Mouse (Mus musculus): Measurements from ENCODE around the gene Mtfr1l.

Mtfr1l gene

DNA sequence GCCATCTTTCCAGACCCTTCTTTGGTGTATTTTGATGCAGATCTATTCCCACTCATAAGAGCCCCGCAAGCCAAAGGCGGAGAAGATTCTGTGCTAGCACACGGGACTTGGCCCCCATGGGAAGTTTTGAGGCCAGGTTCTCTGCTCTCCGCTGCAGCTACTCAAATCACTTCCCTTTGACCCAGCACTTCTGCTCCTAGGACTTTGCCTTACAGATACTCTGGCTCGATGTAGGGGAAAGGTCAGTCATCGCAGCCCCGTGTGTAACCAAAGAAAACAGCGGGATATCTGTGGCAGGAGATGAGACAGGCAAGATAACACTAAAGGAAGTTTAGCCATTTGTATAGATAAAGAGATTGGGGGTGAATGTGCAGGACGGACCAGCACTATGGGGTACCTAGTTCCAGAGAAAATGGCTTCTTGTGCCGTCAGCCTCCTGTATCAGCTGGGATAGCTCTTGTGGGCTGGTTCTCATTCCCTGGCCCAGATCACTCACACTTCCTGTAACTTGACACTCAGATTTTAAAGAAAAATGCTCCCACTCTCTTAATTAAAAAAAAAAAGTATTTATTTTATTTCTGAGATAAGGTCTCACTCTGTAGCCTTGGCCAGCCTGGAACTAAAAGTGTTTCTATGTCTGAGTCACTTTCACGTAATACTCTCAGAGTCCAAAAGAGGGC lies 45.1 kb downstream of the Mtfr1l start:
- in situ Hi-C loops (cut with MboI, MseI) = no loop called here

DNA sequence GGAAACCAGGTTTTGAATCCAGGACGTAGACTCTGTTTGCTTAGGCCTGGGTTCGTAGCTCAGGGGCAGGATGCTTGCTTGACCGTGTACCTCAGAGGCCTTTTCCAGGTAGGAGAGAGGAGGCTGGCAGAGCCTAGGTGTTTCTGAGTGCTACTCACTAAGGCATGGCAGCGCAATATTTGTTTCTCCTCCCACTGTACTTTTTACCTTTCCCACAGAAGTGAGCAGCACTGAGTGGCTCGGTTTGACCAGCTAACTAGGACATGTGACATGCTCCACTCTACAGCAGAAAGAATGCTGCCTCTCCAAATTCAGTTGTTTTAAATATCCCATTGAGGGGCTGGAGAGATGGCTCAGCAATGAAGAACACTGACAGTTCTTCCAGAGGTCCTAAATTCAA lies 47.0 kb downstream of the Mtfr1l start:
- in situ Hi-C loops (cut with MboI, MseI) = no loop called here

DNA sequence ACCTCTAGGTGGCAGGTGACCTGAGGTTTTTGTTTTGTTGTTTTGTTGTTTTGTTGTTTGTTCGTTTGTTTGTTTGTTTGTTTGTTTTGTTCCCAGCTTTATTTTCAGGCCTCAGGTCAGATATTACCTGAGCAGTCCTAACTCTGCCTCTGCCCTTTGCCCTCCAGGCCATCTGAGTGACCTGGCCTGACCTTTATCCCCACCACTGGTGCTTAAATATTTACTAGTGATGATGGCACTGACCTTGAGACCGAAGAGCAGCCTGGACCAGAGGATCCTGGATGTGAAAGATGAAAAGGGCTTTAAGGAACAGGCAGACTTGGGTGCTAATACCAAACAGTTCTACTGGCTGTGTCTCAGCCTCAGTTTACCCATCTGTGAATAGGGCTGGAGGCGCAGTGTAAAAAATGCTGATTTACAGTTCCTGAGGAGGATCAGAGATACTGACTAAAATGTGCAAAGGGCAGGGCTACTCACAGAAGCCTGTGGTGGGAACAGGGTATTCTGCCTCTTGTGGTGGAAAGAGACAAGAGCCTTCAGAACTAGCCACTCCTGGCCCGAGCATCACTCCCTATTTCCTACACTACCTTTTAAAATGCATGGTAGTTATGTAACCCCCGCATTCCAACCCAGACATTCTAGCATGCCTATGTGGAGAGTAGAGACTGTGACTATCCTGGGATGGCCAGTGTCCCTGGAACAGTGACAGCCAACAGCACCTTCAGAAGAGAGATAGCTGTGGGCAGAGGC lies 49.9 kb downstream of the Mtfr1l start:
- in situ Hi-C loops (cut with MboI, MseI) = no loop called here

DNA sequence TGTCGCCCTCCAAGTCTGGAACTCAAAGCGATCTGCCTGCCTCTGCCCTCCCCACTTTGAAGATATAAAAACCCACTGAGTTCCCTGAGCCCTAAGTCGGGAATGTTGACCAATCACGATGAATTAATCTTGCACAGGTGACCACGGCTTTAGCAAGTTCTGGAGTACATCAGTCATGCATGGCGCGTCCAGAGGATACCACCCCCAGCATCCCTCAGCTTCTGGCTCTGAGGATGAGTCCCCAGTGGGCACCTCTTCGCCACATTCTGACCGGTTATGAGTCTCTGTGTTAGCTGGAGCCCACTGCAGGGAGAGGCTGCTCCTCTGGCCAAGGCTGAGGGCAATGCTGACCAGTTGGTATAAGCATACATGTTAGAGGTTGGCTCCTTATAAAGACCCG lies 51.0 kb downstream of the Mtfr1l start:
- in situ Hi-C loops (cut with MboI, MseI) = no loop called here

DNA sequence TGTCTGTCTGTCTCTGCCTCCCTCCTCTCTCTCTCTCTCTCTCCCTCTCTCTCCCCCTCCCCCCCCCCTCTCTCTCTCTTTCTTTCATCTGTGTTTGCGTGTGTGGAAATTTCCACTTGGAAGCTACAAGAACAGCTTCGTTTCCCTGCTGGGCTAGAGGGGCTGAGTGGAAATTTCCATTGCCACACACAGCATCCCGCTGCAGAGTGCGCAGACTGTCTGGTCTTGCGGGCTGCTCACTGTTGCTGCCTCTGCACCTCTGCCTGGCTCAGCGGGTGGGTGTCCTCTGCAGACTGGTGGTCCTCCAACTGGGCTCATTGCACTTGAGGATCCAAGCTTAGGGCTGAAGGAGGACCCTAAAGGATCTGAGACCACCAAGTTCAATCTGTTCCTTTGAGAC lies 51.5 kb downstream of the Mtfr1l start:
- in situ Hi-C loops (cut with MboI, MseI) = no loop called here

DNA sequence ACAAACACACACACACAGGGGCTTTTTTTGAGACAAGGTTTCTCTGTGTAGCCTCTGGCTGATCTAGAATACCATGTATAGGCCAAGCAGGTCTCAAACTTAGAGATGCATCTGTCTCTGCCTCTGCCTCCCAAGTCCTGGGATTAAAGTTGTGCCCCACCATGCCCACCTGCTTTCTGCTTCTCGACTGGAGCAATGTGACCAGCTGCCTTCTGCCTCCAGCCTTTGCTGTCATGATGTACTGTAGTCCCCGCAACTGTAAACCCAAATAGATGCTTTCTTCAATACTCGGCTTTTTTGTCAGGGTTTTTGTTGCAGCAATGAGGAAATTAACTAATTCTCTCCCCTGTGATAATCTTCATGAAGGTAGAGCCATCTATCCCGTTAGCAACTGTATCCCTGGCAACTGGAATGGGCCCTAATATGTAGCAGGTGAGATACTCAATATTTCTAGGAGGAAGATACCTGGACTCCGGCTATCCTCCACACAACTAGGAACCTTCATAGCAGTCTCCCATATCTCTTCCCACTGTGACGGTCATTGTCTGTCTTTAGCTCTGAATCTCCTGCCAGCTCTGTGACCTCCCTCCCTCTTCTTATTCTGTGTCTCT lies 52.0 kb downstream of the Mtfr1l start:
- in situ Hi-C loops (cut with MboI, MseI) = no loop called here

DNA sequence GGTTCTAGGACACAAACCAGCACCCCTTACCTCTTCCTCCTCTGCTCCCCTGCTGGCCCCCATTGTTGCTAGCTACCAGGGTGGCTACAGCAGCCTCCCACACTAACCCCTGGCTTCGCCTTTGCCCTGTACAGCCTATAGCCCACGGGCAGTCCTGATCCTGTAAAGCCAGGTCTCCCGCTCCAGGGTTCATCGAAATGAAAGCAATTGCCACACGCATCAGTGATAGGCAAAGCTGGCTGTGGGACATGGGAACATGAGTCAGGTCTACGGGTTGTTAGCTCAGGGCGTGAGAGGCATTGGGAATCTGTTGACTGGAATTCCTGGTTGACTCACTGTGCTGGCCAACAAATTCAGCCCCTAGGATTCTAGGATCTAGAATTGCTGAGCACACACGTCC lies 52.7 kb downstream of the Mtfr1l start:
- in situ Hi-C loops (cut with MboI, MseI) = no loop called here

DNA sequence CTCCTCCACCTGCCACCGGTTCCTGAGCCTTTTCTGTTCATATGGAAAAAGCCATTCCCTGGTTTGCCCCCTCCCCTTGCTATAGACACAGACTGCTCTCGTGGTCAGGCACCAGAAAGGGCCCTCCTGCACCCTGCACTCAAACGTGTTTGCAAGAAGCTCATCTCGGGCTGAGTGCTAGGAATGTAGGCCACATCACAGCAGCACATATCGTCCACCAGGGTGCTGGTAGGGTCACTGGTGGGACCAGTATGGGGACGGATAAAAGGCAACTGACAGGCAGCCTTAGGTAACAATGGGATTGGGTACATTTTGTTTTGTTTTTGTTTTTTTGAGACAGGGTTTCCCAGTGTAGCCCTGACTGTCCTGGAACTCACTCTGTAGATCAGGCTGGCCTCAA lies 53.9 kb downstream of the Mtfr1l start:
- in situ Hi-C loops (cut with MboI, MseI) = no loop called here

DNA sequence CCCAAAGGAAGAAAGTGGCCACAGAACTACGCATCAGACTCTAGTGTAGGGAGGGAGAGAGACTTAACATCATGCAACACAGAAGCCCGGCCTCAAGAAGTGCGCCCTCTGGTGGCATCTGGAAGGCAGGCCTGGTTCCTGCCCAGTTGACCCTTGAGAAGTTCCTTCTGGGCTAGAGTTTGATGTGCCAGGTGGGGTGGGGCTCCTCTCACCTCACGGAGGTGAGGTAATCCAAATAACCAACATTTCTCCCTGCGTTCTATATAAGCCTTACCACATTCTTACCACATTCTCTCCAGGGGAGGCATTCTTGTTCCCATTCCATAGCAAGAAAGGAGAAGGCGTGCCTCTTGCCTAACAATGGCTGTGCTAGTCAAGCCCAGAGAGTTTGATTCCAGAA lies 54.3 kb downstream of the Mtfr1l start:
- in situ Hi-C loops (cut with MboI, MseI) = no loop called here

DNA sequence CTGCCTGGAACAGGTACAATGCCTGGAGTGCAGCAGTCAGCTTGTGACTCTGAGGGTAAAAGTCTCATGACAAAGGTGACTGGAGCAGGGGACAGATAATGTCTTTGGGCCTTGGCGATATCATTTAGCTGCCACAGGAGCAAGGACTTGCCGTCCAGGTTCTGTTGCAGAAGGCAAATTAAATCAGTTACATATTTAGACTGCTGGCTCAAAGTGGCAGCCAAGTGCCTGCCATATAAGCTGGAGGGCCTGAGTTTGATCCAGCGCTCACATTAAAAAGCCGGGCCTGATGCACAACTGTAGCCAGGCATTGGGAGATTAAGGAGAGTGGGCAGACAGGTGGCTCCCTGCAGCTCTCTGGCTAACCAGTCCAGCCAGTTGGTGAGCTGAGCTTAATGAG lies 55.3 kb downstream of the Mtfr1l start:
- in situ Hi-C loops (cut with MboI, MseI) = no loop called here

DNA sequence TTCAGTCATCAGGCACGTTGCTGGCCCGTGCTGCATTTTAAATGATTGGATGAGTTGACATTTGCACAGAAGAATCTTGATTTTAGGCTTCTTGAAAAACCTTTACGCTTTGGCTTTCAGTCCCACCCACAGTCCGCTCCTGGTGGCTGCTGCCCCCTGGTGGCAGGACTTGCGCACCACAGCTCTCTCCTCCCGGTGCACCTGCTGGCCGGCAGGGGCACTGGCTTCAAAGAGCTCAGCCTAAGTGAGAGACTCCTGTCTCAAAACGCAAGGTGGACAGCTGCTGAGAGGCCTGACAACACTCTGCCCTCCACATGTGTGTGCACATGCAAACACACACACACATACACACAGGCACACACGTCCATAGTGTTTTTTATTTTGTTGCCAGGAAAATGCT lies 57.2 kb downstream of the Mtfr1l start:
- in situ Hi-C loops (cut with MboI, MseI) = no loop called here

DNA sequence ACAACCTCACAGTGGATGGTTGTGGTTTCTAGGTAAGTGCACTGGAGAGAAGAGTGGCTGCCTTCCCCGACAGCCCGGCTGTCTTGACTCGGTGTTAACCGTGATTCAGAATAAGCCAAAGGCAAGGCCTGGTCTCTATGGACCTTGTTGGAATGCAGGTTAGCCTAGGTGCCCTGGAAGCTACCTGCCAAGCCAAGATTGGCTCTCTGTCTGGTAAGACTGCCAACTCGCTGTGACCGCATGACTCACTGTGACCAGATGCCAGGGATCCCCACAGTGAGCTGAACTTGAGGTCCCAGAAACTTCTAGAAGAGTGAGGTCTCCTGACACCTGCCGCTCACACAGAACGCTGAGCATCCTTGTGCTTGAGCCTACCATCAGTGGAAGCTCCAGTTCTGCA lies 58.3 kb downstream of the Mtfr1l start:
- in situ Hi-C loops (cut with MboI, MseI) = no loop called here

Measured in regulatory T cell (primary cell).